Mouse (Mus musculus) liver, embryonic 11.5 days (tissue): ENCODE results near the gene Ntrk3. TPM values are rescaled to one million over a fixed set of nuclear protein-coding genes. Genes with fewer than 3 reads are reported as not detected.

Experiments used
- ATAC-seq: fragments of 200-750 bp; cut with Nextera tagmentation; replicated peaks from 2 replicates; pipeline ENCODE4 v1.8.0; 2017; ENCODE audit warnings: moderate number of reproducible peaks, mild to moderate bottlenecking, moderate TSS enrichment, moderate library complexity; ENCODE audit not compliant: low FRiP score
- DNase-seq: peaks from one replicate; pipeline ENCODE4 v3.0.0-alpha.2; 2017; ENCODE audit warnings: low spot score
- H3K27ac ChIP-seq: fragments of 300-500 bp; sonication (generic); 2 replicates; pipeline ENCODE4 v1.5.1; 2014; ENCODE audit warnings: mild to moderate bottlenecking, low read depth, low read length, control low read depth
- H3K27me3 ChIP-seq: fragments of 300-500 bp; sonication (generic); replicated peaks from 2 replicates; pipeline ENCODE4 v1.6.1; 2014; ENCODE audit warnings: low read length, mixed read lengths; ENCODE audit not compliant: control insufficient read depth, insufficient read depth
- H3K36me3 ChIP-seq: fragments of 300-500 bp; sonication (generic); 2 replicates; pipeline ENCODE4 v1.6.1; 2014; ENCODE audit warnings: mild to moderate bottlenecking, low read length, moderate library complexity, mixed read lengths; ENCODE audit not compliant: control insufficient read depth, insufficient read depth
- H3K4me1 ChIP-seq: fragments of 300-500 bp; sonication (generic); replicated peaks from 2 replicates; pipeline ENCODE4 v1.6.1; 2014; ENCODE audit warnings: low read length, mixed read lengths; ENCODE audit not compliant: control insufficient read depth, insufficient read depth
- H3K4me2 ChIP-seq: fragments of 300-500 bp; sonication (generic); 2 replicates; pipeline ENCODE4 v1.6.1; 2014; ENCODE audit warnings: mild to moderate bottlenecking, control low read depth, moderate library complexity
- H3K4me3 ChIP-seq: fragments of 300-500 bp; sonication (generic); 2 replicates; pipeline ENCODE4 v1.5.1; 2014; ENCODE audit warnings: low read depth, low read length, control low read depth
- H3K9ac ChIP-seq: fragments of 300-500 bp; sonication (generic); 2 replicates; pipeline ENCODE4 v1.6.1; 2014; ENCODE audit warnings: low read depth, low read length, control low read depth
- H3K9me3 ChIP-seq: fragments of 300-500 bp; sonication (generic); 2 replicates; pipeline ENCODE4 v1.6.1; 2016; ENCODE audit warnings: low read length, inconsistent platforms, mixed read lengths; ENCODE audit not compliant: control insufficient read depth
- WGBS: fragments of 180-500 bp; shearing (Covaris S2); extraction: QIAGEN DNeasy Blood & Tissue Kit; methylation state at CpG from one replicate; pipeline ENCODE4 v1.1.7; 2014; 5-methylcytosine and 5-hydroxymethylcytosine counted together
- polyA plus RNA-seq: library from polyadenylated mRNA; unstranded; fragments of >200 nt; fragmentation: Nextera tagmentation; extraction: Ambion mirVana; gene quantifications from 2 replicates; pipeline ENCODE4 v1.2.1, GENCODE M21; 2014

The Ntrk3 gene
- polyA plus RNA-seq, 1 experiment from 2014 or later: 2.3 TPM

DNA sequence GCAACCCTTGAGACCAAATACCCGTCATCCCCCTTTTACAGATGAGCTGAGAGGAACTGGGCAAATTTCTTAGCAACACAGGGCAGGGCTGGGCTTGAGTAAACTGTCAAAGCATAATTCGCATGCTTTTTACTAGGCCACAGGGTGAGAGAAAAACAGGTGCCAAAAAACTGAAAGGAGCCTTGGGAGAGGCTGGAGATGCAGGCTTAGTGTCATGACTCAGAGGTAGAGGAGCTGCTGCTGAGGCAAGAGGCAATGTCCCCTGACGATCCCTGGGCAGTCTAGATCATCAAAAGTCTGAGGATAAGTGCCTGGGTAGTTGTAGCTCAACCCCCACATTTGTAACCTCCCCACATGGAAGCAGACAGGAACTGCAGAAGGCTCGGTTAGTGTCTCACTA is 116.7 kb downstream of the Ntrk3 start:
- ATAC-seq: no peak
- DNase-seq: no peak
- H3K9me3 ChIP-seq: no peaks in the 10 kb centered on the region
- no peak overlapping the region for H3K4me2 ChIP-seq
- H3K36me3 ChIP-seq: no peaks in the 10 kb centered on the region
- no peak overlapping the region for H3K4me3 ChIP-seq
- no peaks in the 10 kb centered on the region for H3K4me1 ChIP-seq
- 50% methylated on average over 4 of the region's 4 CpGs for WGBS
- no peak overlapping the region for H3K27ac ChIP-seq
- H3K9ac ChIP-seq: no peak overlapping the region
- H3K27me3 ChIP-seq: no peaks in the 10 kb centered on the region

DNA sequence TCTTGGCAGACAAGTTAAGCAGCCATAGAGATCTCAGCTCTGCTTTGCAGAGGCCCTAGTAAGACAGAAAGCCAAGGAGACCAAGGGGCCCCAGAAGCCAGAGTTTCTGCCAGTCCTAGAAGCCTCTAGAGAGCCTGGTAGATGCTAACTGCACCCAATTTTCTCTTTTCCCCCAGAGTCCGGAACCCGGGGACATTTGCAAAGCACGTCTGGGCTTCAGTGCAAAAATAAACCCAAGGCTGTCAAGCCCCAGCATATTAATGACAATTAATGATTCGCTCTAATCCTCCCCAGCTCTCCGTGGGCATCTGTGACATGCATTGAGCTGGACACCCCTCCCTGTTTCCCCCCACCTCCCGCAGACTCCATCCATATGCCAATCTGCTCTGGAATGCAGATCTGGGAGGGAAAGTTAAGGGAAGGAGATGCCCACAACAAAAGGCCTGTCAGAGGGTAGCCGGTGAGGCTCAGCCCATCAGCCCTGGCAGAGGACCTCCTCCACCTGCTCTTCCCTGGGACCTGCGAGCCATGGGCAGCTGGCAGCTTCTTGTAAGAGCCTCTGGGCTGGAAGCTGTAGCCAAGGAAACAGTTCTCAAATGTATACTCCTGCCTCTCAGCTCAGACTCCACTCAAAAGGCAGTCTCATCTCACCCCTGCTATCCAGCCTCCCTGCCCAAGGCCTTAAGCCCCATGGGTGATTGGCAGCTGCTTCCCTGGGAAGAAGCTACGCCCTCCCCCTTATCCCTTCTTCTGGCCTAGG is 117.8 kb downstream of the Ntrk3 start:
- H3K27me3 ChIP-seq: no peaks in the 10 kb centered on the region
- H3K4me3 ChIP-seq: no peak overlapping the region
- no peak for DNase-seq
- H3K9ac ChIP-seq: no peak overlapping the region
- 59% methylated on average over 9 of the region's 9 CpGs for WGBS
- no peaks in the 10 kb centered on the region for H3K9me3 ChIP-seq
- no peak overlapping the region for H3K4me2 ChIP-seq
- H3K36me3 ChIP-seq: no peaks in the 10 kb centered on the region
- H3K4me1 ChIP-seq: no peaks in the 10 kb centered on the region
- no peak overlapping the region for H3K27ac ChIP-seq
- ATAC-seq: no peak

DNA sequence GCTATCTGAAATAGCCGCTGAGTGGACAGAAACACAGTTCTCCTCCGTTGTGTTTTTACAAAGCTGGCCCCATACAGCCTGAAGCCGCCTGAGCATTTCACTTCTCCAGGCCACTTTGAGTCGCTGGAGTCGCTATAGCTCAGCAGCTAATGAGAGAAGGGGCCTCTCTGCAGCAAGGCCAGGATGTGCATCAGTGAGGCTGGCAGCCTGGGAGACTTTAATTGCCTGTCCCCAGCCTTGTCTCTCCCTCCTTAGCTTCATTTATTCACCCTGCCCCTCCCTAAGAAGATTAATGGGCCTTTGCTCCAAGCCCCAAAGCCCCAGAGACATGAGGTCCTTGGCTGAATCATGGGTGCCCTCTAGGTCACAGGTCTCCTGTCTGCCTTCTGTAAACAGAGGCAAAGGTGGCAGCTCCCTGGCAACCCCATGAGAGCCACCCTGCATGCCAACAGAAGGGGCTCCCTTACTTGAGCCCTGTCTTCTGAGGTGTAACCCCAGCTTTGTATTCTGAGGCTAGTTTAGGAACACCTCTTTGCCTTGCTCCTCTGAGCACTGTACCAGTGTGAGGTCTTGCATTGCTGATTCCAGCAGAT is 132.2 kb downstream of the Ntrk3 start:
- H3K4me3 ChIP-seq: no peak overlapping the region
- WGBS: 35% methylated on average over 5 of the region's 5 CpGs
- no peak for ATAC-seq
- no peak overlapping the region for H3K9ac ChIP-seq
- no peaks in the 10 kb centered on the region for H3K9me3 ChIP-seq
- no peaks in the 10 kb centered on the region for H3K36me3 ChIP-seq
- no peak for DNase-seq
- H3K4me2 ChIP-seq: no peak overlapping the region
- no peaks in the 10 kb centered on the region; the same call in 1 of the 2 replicates for H3K27me3 ChIP-seq
- H3K4me1 ChIP-seq: no peaks in the 10 kb centered on the region
- H3K27ac ChIP-seq: no peak overlapping the region

DNA sequence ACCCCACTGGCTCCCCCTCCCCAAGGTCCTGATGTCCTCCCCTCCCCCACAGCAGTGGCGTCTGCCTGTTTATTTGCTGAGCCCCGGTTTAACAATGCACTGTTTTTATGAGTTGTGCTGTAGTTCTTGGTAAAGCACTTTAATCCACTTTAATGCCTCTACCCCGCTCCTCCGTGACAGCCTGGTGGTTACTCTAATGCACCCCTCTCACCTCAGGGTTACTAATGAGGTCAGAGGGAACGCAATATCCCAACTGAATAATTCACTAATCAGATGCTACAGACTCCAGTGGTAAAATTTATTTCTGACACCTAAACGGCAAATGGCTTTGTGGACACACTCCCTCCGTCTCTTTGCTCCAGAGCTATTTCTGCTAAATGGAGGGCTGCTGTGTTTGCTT is 133.9 kb downstream of the Ntrk3 start:
- Histone ChIP-seq H3K36me3 (no peaks in the 10 kb centered on the region), H3K27ac (no peak overlapping the region), H3K4me2 (no peak overlapping the region), H3K4me1 (no peaks in the 10 kb centered on the region), H3K27me3 (no peaks in the 10 kb centered on the region; the same call in none of the 2 replicates), H3K9me3 (no peaks in the 10 kb centered on the region), H3K4me3 (no peak overlapping the region), H3K9ac (no peak overlapping the region)
- no peak for DNase-seq
- ATAC-seq: no peak
- 42% methylated on average over 7 of the region's 7 CpGs for WGBS

DNA sequence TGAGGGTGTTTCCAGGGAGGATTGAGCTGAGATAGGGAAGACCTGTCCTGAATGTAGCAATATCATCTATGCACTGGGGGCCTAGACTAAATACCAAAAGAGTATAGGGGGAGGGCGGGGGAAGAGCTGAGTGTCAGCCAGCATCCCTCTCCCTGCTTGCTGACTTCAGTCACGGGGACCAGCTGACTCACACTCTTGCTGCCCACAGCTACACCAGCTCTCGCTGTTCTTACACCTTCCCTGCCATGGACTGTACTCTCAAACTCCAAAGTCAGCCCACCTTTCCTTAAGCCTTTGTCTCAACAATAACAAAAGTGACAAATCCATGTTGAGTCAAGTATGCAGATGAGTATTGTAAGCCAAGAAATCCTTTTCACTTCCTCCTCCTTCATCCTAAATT is 136.0 kb downstream of the Ntrk3 start:
- no peaks in the 10 kb centered on the region for H3K36me3 ChIP-seq

DNA sequence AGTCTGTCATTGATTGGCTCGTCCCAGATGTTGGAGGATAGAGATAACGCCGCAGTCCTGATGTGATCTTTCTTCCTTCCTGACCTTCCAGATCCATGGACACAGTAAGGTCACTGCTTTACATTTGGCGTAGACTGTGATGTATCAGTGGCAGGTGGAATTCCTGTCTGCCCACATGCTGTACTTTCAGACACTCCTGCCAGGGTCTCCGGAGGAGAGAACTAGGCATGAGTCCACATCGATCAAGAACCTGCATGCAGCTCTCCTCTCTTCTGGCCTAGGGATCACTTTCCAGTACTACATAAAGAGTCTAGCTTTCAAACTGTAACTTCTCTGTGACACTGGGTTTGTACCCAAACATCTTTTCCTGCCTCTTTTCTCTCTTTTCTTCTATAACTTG is 136.9 kb downstream of the Ntrk3 start:
- Histone ChIP-seq H3K9me3 (no peaks in the 10 kb centered on the region), H3K9ac (no peak overlapping the region), H3K4me1 (no peaks in the 10 kb centered on the region), H3K4me3 (no peak overlapping the region), H3K27me3 (peaks cover 18% of the 10 kb centered on the region), H3K36me3 (no peaks in the 10 kb centered on the region), H3K27ac (no peak overlapping the region), H3K4me2 (no peak overlapping the region)
- no peak for ATAC-seq
- WGBS: 73% methylated on average over 6 of the region's 6 CpGs
- no peak for DNase-seq

More for the DNA sequence above, 136.0 kb downstream of the Ntrk3 start:
- Histone ChIP-seq H3K27me3 (peaks cover 16% of the 10 kb centered on the region), H3K4me2 (no peak overlapping the region), H3K4me3 (no peak overlapping the region), H3K9ac (no peak overlapping the region), H3K4me1 (no peaks in the 10 kb centered on the region), H3K9me3 (no peaks in the 10 kb centered on the region), H3K27ac (no peak overlapping the region)
- DNase-seq (no peak), ATAC-seq (no peak)
- WGBS: 66% methylated on average over 3 of the region's 3 CpGs

DNA sequence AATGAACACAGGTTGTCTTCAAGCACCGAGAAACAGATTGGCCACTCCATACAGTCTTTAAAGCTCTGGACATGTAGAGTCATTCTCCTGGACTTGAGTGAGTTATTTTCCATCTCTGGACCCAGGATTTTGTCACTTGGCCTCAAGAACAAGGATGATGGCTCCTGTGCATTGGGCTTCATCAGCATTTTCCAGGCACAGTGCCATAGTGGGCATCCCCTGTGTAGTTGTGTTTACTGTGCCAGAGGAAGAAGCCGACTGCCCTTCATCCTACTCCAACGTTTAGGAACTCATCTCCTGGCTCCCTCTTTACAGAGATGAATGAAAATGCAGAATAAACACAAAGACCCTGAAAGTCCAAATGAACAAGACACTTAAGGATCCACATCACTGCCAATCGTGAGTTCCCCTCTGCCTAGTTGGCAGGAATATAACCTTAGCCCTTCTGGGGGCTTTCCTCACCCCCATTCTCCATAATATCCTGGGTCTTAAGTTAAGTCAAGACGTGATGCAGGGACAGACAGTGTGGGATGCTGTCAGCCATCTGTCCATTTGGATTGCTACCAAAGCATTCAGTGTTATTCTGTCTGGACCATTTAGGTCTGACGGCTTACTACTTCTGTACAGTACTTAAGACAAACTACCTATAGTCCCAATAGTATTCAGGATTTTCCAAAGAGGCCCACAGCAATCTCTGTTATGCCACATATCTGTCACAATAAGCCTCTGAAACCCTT is 137.7 kb downstream of the Ntrk3 start:
- peaks cover 18% of the 10 kb centered on the region for H3K27me3 ChIP-seq
- H3K4me2 ChIP-seq: no peak overlapping the region
- H3K9me3 ChIP-seq: no peaks in the 10 kb centered on the region
- no peaks in the 10 kb centered on the region for H3K36me3 ChIP-seq
- no peak for DNase-seq
- no peaks in the 10 kb centered on the region for H3K4me1 ChIP-seq
- H3K4me3 ChIP-seq: no peak overlapping the region
- 74% methylated on average over 6 of the region's 6 CpGs for WGBS
- ATAC-seq: no peak
- no peak overlapping the region for H3K27ac ChIP-seq
- no peak overlapping the region for H3K9ac ChIP-seq

DNA sequence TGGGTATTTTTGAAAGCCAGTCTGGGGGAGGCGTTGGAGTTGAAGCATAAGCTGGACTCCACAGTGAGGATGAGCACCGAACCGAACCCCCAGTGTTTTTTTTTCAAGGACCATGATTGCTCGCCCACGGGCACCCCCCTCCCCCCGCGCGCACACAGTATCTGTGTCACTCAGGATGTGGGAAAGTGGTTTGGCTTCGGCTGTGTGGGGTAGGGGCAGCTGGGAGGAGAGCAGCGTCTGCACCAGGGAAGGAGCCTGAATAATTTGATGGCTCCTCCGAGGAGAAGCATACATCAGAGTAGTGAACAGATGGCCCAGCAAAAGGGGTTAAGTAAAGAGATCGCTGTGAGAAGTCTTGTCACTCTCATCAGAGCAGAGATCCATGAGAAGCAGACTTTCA is 139.7 kb downstream of the Ntrk3 start:
- no peak overlapping the region for H3K27ac ChIP-seq
- no peak overlapping the region for H3K9ac ChIP-seq
- H3K4me1 ChIP-seq: no peaks in the 10 kb centered on the region
- WGBS: 26% methylated on average over 12 of the region's 12 CpGs
- H3K4me3 ChIP-seq: no peak overlapping the region
- no peaks in the 10 kb centered on the region for H3K9me3 ChIP-seq
- DNase-seq (no peak), ATAC-seq (no peak)
- no peak overlapping the region for H3K4me2 ChIP-seq
- no peaks in the 10 kb centered on the region for H3K36me3 ChIP-seq
- H3K27me3 ChIP-seq: peaks cover 18% of the 10 kb centered on the region
